Mouse (Mus musculus): ENCODE data around the gene Smarcb1. TPM values are rescaled to one million over a fixed set of nuclear protein-coding genes. Genes with fewer than 3 reads are reported as not detected.
A peak's percentile ranks its signal among the peaks of the same experiment; 100 is the strongest.

Gene Smarcb1
- polyA plus RNA-seq, 1 experiment: 165 TPM

- TF ChIP-seq POLR2A (IDR thresholded peaks at IDR 0.05; ENCODE audit: borderline replicate concordance, extremely low read depth, insufficient read depth, insufficient read length, poor library complexity, severe bottlenecking) (no peak), CTCF (IDR thresholded peaks at IDR 0.05; ENCODE audit: borderline replicate concordance, extremely low read depth, insufficient read depth, insufficient read length) (no peak)
- no peak for DNase-seq (ENCODE audit: low read depth)
Measured at GRCm38 (mm10) chr10:75942736-75943477, 21.5 kb upstream of the Smarcb1 start, which contains the start of gene Vpreb3. TSS of gene Vpreb3 (plus strand) at chr10:75943057.

DNA sequence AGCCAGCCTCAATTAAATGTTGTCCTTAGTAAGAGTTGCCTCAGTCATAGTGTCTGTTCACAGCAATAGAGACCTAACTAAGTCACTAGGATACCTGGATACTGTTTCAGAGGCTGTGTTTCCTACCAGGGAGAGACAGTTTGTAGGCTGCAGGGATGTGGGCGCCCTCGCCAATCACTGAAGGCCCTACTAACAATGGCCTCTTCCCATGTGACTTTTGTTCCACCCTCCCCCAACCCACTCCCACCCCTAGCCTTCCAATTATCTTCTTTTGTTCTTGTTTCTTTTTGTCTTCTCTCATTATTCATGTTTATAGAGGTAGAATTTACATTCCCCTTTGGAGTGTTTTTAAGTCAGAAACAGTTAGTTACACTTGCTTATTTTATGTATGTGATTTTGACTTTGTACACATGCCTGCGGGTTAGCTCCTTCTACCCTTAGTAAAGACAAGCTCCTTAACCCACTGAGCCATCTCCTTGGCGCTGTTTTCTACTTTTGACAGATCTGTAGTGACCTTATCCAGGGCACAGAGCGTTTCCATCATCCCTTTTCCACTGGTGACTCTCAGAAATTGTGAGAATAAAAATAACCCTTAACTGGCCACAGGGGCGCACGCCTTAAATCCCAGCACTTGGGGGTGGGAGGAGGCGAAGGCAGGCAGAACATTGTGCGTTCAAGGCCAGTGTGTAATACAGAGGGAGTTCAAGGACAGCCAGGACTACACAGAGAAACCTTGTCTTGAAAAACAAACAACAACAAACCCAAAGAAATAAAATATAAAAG lies 19.8 kb upstream of the Smarcb1 start:
- DNase-seq (ENCODE audit: low read depth): no peak
- TF ChIP-seq POLR2A (IDR thresholded peaks at IDR 0.05; ENCODE audit: borderline replicate concordance, extremely low read depth, insufficient read depth, insufficient read length, poor library complexity, severe bottlenecking) (no peak), CTCF (IDR thresholded peaks at IDR 0.05; ENCODE audit: borderline replicate concordance, extremely low read depth, insufficient read depth, insufficient read length) (no peak)

DNA sequence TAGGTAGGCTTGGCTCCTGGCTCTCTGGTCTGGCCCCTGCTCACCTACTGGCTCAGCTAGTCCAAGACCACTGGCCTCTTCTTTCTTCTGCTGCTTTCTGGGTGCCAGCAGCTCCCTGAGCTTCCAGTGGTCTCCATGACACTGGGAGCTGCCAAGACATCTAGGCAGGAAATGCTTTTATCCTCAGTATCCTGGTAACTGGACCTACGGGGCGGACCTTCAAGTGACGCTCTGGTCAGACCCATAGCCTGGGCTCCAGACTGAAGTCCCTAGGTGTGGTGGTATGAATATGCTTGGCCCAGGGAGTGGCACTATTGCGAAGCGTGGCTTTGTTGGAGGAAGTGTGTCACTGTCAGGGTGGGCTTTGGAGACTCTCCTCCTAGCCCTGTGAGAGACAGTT lies 19.1 kb upstream of the Smarcb1 start, which contains the start of gene Gm867:
Gm867 (minus strand) TSS at position 153 of the 400 bp plus-strand sequence.
- TF ChIP-seq POLR2A (IDR thresholded peaks at IDR 0.05; ENCODE audit: borderline replicate concordance, extremely low read depth, insufficient read depth, insufficient read length, poor library complexity, severe bottlenecking): no peak
- no peak for DNase-seq (ENCODE audit: low read depth)

DNA sequence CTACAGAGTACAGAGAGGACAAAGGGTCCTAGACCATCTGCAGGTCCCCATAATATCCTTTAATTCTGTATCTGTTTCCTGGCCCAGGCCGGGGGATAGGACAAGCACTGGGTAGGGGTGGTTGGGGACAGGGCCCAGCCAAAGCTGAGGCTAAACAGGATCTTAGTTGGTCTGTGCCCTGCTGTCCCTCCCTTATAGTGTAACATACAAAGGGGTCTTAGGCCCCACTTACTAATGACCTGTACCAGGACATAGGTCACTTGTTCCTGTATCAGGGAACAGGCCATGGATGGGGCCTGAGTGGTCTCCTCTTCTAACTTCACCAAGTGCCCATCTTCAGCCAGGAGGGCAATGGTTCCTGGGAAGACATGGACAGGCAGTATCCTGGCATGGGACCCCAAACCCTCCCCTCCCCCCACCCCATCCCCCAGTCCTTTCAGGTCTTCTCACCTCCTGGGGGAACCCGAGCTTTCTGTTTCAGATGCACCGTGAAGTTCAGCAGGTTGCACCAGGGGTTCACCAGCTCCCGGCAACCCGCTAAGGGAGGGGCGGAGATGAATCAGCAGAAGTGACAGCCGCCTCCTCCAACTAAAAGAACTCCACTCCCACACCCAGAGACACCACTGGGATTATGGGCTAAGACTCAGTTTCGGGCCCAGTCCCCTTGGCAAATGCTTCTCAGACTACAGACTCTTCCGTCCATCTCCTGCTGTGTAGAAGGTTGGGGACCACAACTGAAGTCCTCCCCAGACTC lies 18.2 kb upstream of the Smarcb1 start:
- no peak for TF ChIP-seq CTCF (IDR thresholded peaks at IDR 0.05; ENCODE audit: borderline replicate concordance, extremely low read depth, insufficient read depth, insufficient read length)
- TF ChIP-seq POLR2A (IDR thresholded peaks at IDR 0.05; ENCODE audit: borderline replicate concordance, extremely low read depth, insufficient read depth, insufficient read length, poor library complexity, severe bottlenecking): no peak
- DNase-seq (ENCODE audit: low read depth): no peak

- no peak for TF ChIP-seq CTCF (IDR thresholded peaks at IDR 0.05; ENCODE audit: borderline replicate concordance, extremely low read depth, insufficient read depth, insufficient read length)
- TF ChIP-seq POLR2A (IDR thresholded peaks at IDR 0.05; ENCODE audit: borderline replicate concordance, extremely low read depth, insufficient read depth, insufficient read length, poor library complexity, severe bottlenecking): no peak
- no peak for DNase-seq (ENCODE audit: low read depth)
Measured at GRCm38 (mm10) chr10:75937851-75938643, 16.6 kb upstream of the Smarcb1 start.

- DNase-seq (ENCODE audit: low read depth): no peak
- TF ChIP-seq CTCF (IDR thresholded peaks at IDR 0.05; ENCODE audit: borderline replicate concordance, extremely low read depth, insufficient read depth, insufficient read length) (no peak), POLR2A (IDR thresholded peaks at IDR 0.05; ENCODE audit: borderline replicate concordance, extremely low read depth, insufficient read depth, insufficient read length, poor library complexity, severe bottlenecking) (no peak)
Measured at GRCm38 (mm10) chr10:75936909-75937667, 15.7 kb upstream of the Smarcb1 start.

DNA sequence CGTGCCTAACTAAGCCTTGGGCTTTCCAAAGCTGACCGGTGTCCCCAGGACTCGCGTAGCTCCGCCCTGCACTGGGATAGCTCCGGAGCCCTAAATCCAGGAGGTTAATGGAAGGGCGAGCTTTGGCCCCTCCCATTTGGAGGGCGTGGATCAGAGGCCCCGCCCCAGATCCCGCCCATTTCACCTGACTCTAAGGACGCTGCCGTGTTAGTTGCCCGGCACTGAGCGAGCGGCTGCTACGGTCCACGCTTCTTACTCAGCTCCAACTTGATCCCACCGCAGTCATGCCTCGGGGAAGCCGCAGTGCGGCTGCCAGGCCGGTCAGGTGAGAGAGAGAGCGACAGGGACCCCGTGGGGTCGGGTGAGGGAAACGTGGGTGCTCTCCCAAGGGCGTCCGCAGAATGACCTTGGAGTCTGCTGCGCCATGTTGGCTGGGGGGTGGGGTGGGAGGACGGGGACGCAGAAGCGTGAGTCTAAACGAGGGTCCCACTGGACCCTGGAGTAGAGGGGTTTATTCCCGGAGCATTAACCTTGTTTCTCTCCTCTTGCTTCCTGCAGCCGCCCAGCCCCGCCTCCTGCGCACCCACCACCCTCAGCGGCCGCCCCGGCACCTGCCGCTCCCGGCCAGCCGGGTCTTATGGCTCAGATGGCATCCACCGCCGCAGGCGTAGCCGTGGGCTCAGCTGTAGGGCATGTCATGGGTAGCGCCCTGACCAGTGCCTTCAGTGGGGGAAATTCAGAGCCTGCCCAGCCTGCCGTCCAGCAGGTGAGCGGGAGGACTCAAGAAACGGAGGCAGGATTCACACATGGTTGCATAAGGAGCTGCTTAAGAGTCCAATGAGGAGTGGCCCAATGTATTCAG lies 14.5 kb upstream of the Smarcb1 start, which contains the start of gene Mmp11:
Mmp11 (minus strand) TSS at position 817 of the 862 bp plus-strand sequence.
- peak; percentile 82 for DNase-seq (ENCODE audit: low read depth)

GRCm38 (mm10) chr10:75934991-75935390 lies 13.6 kb upstream of the Smarcb1 start:
- no peak for DNase-seq (ENCODE audit: low read depth)
- TF ChIP-seq CTCF (IDR thresholded peaks at IDR 0.05; ENCODE audit: borderline replicate concordance, extremely low read depth, insufficient read depth, insufficient read length) (no peak), POLR2A (IDR thresholded peaks at IDR 0.05; ENCODE audit: borderline replicate concordance, extremely low read depth, insufficient read depth, insufficient read length, poor library complexity, severe bottlenecking) (no peak)

More for the DNA sequence above, 14.5 kb upstream of the Smarcb1 start, which contains the start of gene Mmp11:
- TF ChIP-seq CTCF (IDR thresholded peaks at IDR 0.05; ENCODE audit: borderline replicate concordance, extremely low read depth, insufficient read depth, insufficient read length) (no peak), POLR2A (IDR thresholded peaks at IDR 0.05; ENCODE audit: borderline replicate concordance, extremely low read depth, insufficient read depth, insufficient read length, poor library complexity, severe bottlenecking) (no peak)

GRCm38 (mm10) chr10:75932891-75933290 lies 11.5 kb upstream of the Smarcb1 start, which contains the start of gene Chchd10:
TSS of gene Chchd10 (plus strand) at chr10:75933130.
- no peak for DNase-seq (ENCODE audit: low read depth)
- no peak for TF ChIP-seq POLR2A (IDR thresholded peaks at IDR 0.05; ENCODE audit: borderline replicate concordance, extremely low read depth, insufficient read depth, insufficient read length, poor library complexity, severe bottlenecking)
- no peak for TF ChIP-seq CTCF (IDR thresholded peaks at IDR 0.05; ENCODE audit: borderline replicate concordance, extremely low read depth, insufficient read depth, insufficient read length)

All from brain, embryonic 14.5 days (tissue).